16 mouse cellular contexts compared by ENCODE assay signal in the genomic region with DNA sequence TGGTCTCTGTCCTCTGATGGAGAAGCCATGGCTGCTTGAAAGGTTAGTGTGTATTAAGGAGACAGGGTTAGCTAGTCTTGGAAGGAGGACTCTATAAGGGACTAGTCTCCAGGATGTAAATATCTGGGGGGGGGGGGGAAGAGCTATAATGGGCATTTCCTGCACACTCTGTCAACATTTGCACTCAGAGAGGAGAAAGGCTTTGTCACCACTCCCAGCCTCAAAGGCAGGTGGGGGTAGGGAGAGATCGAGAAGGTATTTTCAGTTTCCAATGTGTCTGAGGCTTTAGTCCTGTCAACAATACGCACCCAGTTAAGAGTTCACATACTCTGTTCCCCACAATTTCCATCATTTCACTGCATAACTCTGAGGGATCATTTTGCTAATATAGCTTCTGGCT.
"Had no signal": no experiment of that assay in that cellular context is flagged by ENCODE, and none has a peak within 500 bp of the region (broad histone marks: within the 10 kb centered on the region; RNA-seq: fewer than 3 reads in every experiment).

No protein-coding gene starts in this region.

- H3K4me2 ChIP-seq: liver, embryonic 12.5 days; liver, embryonic 15.5 days; lung, embryonic 15.5 days had no signal

- H3K36me3 ChIP-seq: kidney, embryonic 15.5 days; limb, embryonic 10.5 days; limb, embryonic 13.5 days; liver, embryonic 12.5 days; liver, embryonic 15.5 days; lung, embryonic 15.5 days; neural tube, embryonic 12.5 days; neural tube, embryonic 15.5 days had no signal

- DNase-seq: kidney, adult 11 months; liver; lung, adult 18-20 months; lung, postnatal 14 days; thymus, adult 2 months; thymus, postnatal 14 days had no signal

- H3K27me3 ChIP-seq: kidney, embryonic 15.5 days; liver, embryonic 15.5 days; lung, embryonic 15.5 days; neural tube, embryonic 12.5 days; neural tube, embryonic 15.5 days had no signal

- H3K4me1 ChIP-seq: liver, embryonic 12.5 days; liver, embryonic 15.5 days; lung, embryonic 15.5 days had no signal

- H3K9ac ChIP-seq: kidney, embryonic 15.5 days; limb, embryonic 13.5 days; liver, embryonic 12.5 days; liver, embryonic 15.5 days; lung, embryonic 15.5 days; neural tube, embryonic 12.5 days; neural tube, embryonic 15.5 days had no signal

- H3K9me3 ChIP-seq: kidney, embryonic 15.5 days; limb, embryonic 10.5 days; limb, embryonic 13.5 days; liver, embryonic 12.5 days; liver, embryonic 15.5 days; lung, embryonic 15.5 days; neural tube, embryonic 12.5 days; neural tube, embryonic 15.5 days had no signal

- H3K27ac ChIP-seq: kidney, embryonic 15.5 days; limb, embryonic 10.5 days; limb, embryonic 13.5 days; liver, embryonic 12.5 days; liver, embryonic 15.5 days; lung, embryonic 15.5 days; macrophage; neural tube, embryonic 12.5 days; stomach, postnatal 0 days had no signal

- ATAC-seq: liver, embryonic 12.5 days had no signal

- H3K4me3 ChIP-seq: kidney, embryonic 15.5 days; limb, embryonic 13.5 days; liver, embryonic 12.5 days; liver, embryonic 15.5 days; lung, embryonic 15.5 days; neural tube, embryonic 12.5 days; neural tube, embryonic 15.5 days had no signal
